Mouse (Mus musculus) heart, adult 2 months (tissue): ENCODE data around the gene Cap1. TPM values are rescaled to one million over a fixed set of nuclear protein-coding genes. Genes with fewer than 3 reads are reported as not detected.

Source experiments
- DNase-seq, 2 experiments: peaks; one replicate each; pipeline ENCODE4 v3.0.0; 2021
- H3K27ac ChIP-seq: fragments of 200-600 bp; 2 replicates; pipeline ENCODE4 v1.8.1; 2022
- H3K27me3 ChIP-seq: fragments of 200-500 bp; 2 replicates; pipeline ENCODE4 v1.6.1; 2012; ENCODE audit warnings: mild to moderate bottlenecking, low read length, inconsistent platforms, mixed read lengths; ENCODE audit not compliant: control insufficient read depth, insufficient read depth
- H3K36me3 ChIP-seq: fragments of 200-500 bp; 2 replicates; pipeline ENCODE4 v1.6.1; 2012; ENCODE audit warnings: low read length, inconsistent platforms; ENCODE audit not compliant: control insufficient read depth, insufficient read depth
- H3K4me1 ChIP-seq: fragments of 200-500 bp; 2 replicates; pipeline ENCODE4 v1.6.1; 2011; ENCODE audit warnings: low read length; ENCODE audit not compliant: control insufficient read depth, insufficient read depth
- H3K4me3 ChIP-seq: fragments of 200-600 bp; 2 replicates; pipeline ENCODE4 v1.8.1; 2022
- H3K79me2 ChIP-seq: fragments of 200-500 bp; replicated peaks from 2 replicates; pipeline ENCODE4 v1.6.1; 2012; ENCODE audit warnings: mild to moderate bottlenecking, inconsistent platforms, low read length, moderate library complexity, mixed read lengths; ENCODE audit not compliant: control insufficient read depth, insufficient read depth
- H3K9ac ChIP-seq: fragments of 200-500 bp; 2 replicates; pipeline ENCODE4 v1.6.1; 2012; ENCODE audit warnings: low read depth, mild to moderate bottlenecking, control low read depth, inconsistent platforms, low read length, mixed read lengths
- CTCF ChIP-seq: fragments of 200-600 bp; IDR thresholded peaks from 2 replicates; pipeline ENCODE4 v1.8.1; 2022; ENCODE audit warnings: antibody characterized with exemption, mild to moderate bottlenecking, moderate library complexity
- EP300 ChIP-seq: fragments of 200-500 bp; IDR thresholded peaks from 2 replicates; pipeline ENCODE4 v1.6.1; 2011; ENCODE audit warnings: low read depth, low read length, control low read depth; ENCODE audit not compliant: insufficient read depth
- POLR2A ChIP-seq: fragments of 200-500 bp; IDR thresholded peaks from 2 replicates; pipeline ENCODE4 v1.6.1; 2011; ENCODE audit warnings: mild to moderate bottlenecking, low read depth, low read length, control low read depth; ENCODE audit not compliant: insufficient read depth
- WGBS: fragments of 180-500 bp; shearing (Covaris S2); methylation state at CpG from one replicate; pipeline ENCODE4 v1.1.7; 2018; 5-methylcytosine and 5-hydroxymethylcytosine counted together
- intact Hi-C: fragments of 180-260 bp; cut with DNase I; formaldehyde crosslinking; loops from one replicate; pipeline ENCODE4 v1.15.1; 2025
- polyA plus RNA-seq: library from polyadenylated mRNA; depleted of rRNA; stranded (reverse); fragments of >200 nt; gene quantifications from 2 replicates; pipeline ENCODE4 v1.2.3, GENCODE M21; 2012; rRNA removed
- total RNA-seq, 2 experiments: library from RNA; stranded (reverse); gene quantifications; 2 replicates each; pipeline ENCODE4 v1.2.3; 2021

The Cap1 gene
- total and polyA plus RNA-seq, 3 experiments = 38.3 to 53.4 (median 48.4) TPM

DNA sequence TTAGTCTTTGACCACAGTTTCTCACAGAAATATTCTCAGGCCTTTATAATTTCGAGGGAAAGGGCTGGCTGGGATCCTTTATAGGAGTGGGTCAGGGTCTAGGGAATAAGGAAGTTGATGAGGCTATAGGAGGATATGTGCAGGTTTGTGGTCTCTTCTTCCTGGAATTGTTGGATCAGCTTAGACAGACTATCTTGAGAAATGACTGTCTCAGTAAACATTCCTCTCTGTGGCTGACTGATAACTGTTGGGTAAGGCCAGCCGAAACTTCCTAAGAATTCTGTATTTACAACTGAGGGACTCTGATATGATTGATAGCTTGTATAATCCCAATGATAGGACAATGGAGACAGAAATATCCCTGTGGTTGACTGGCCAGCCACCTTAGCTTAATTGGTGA is 74.0 kb downstream of the Cap1 start:
- no peaks in the 10 kb centered on the region for H3K27me3 ChIP-seq
- H3K9ac ChIP-seq = no peak overlapping the region
- TF ChIP-seq CTCF (no peak), POLR2A (no peak), EP300 (no peak)
- intact Hi-C loops = no loop called here
- no peaks in the 10 kb centered on the region for H3K79me2 ChIP-seq
- no peak overlapping the region for H3K4me3 ChIP-seq
- no peak for DNase-seq
- H3K4me1 ChIP-seq = no peaks in the 10 kb centered on the region
- H3K27ac ChIP-seq = no peak overlapping the region
- H3K36me3 ChIP-seq = no peaks in the 10 kb centered on the region
- WGBS = 38% methylated on average over 2 of the region's 2 CpGs

DNA sequence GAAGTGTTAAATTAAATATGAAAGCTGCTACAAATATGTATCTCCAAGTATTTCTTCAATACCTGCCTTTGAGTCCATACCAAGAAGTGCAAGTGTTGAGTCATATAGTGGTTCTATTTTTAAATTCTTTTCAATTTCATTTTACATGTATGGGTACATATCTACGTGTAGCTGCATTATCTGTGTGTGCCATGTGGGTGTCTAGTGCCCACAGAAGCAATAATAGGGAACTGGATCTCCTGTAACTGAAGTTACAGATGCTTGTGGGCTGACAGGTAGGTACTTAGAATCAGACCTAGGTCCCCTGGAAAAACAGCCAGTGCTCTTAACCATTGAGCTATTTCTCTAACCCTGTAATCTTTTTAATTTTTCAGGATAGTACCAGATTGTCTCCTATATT is 74.7 kb downstream of the Cap1 start:
- no peak overlapping the region for H3K4me3 ChIP-seq
- no peak overlapping the region for H3K9ac ChIP-seq
- 33% methylated on average over 1 of the region's 1 CpGs for whole genome bisulfite sequencing
- no peaks in the 10 kb centered on the region for H3K79me2 ChIP-seq
- no peaks in the 10 kb centered on the region for H3K4me1 ChIP-seq
- intact Hi-C loops = no loop called here
- H3K27me3 ChIP-seq = no peaks in the 10 kb centered on the region
- H3K27ac ChIP-seq = no peak overlapping the region
- no peaks in the 10 kb centered on the region for H3K36me3 ChIP-seq
- no peak for DNase-seq
- no peak for TF ChIP-seq POLR2A
- no peak for TF ChIP-seq EP300
- TF ChIP-seq CTCF = no peak

Other genes starting within 250 kb of the Cap1 start
- not detected for gene 9530002B09Rik, start 196.8 kb downstream of the Cap1 start, total RNA-seq
- gene 9530002B09Rik, start 196.8 kb downstream of the Cap1 start, polyA plus RNA-seq = not detected in 2 replicates
- gene Ppt1, start 49.8 kb downstream of the Cap1 start, total RNA-seq = 10 to 100 TPM; 41.6 to 42.9 TPM
- gene Ppt1, start 49.8 kb downstream of the Cap1 start, polyA plus RNA-seq = 35.3 and 52.1 TPM in 2 replicates
- under 1 TPM; 0.23 to 0.39 TPM for gene Mfsd2a, start 75.1 kb upstream of the Cap1 start, total RNA-seq
- 0.12 TPM in 1 of 2 replicates, not detected in the other for gene Mfsd2a, start 75.1 kb upstream of the Cap1 start, polyA plus RNA-seq
- gene Mycl, start 109.6 kb upstream of the Cap1 start, total RNA-seq = under 1 TPM; 0.10 to 0.18 TPM
- 0.20 and 0.64 TPM in 2 replicates for gene Mycl, start 109.6 kb upstream of the Cap1 start, polyA plus RNA-seq
- 1 to 10 TPM; 5.4 to 5.5 TPM for gene Trit1, start 130.5 kb upstream of the Cap1 start, total RNA-seq
- 2.4 and 2.8 TPM in 2 replicates for gene Trit1, start 130.5 kb upstream of the Cap1 start, polyA plus RNA-seq
- gene Bmp8b, start 219.1 kb upstream of the Cap1 start, total RNA-seq = not detected
- gene Bmp8b, start 219.1 kb upstream of the Cap1 start, polyA plus RNA-seq = not detected in 2 replicates
- gene Oxct2b, start 230.2 kb upstream of the Cap1 start, total RNA-seq = not detected
- 0.10 and 0.12 TPM in 2 replicates for gene Oxct2b, start 230.2 kb upstream of the Cap1 start, polyA plus RNA-seq